Mouse (Mus musculus): ENCODE measurements around the gene Il17rb. TPM values are rescaled to one million over a fixed set of nuclear protein-coding genes. Genes with fewer than 3 reads are reported as not detected.

Gene Il17rb
- polyA plus RNA-seq, 1 experiment from 2014 or later, result 0.94 TPM

DNA sequence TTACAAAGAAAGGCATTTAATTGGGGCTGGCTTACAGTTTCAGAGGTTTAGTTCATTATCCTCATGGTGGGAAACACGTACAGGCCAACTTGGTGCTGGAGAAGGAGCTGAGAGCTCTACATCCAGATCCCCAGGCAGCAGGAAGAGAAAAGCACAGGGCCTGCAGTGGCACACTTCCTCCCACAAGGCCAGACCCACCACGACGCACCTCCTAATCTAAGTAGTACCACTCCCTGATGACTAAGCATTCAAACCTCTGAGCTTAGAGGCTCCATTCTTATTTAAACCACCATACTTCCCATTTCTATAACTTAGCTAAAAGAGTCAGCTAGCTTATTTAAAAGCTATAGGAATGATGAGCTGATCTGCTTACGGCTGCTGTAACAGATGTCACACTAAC lies 57.9 kb downstream of the Il17rb start:
- 74% methylated on average over 4 of the region's 4 CpGs for WGBS

DNA sequence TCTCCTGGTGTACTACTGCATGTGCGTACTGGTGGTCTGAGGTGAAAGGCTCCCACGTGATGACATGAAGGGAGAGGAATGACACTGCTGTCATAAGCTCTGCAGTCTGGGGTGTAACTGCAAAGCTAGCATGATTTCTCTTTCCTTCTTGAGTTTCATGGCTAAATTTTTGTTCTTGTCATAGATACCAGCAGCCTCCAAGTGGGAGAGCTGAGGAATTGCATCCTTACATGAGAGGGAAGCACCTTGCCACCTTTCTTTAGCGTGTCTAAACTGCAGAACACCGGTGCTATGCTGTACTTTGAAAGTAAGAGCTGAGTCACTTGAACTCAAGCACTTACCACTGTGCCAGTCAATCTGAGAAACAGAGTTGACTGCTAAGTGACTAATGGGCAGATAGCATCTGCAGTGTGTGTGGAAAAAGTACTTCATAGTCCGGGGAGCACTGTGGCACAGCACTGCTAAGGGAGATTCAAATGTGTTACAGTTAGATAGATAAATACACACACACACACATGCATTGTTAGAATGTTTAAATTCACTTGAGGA lies 61.9 kb downstream of the Il17rb start:
- WGBS, result 76% methylated on average over 5 of the region's 5 CpGs
- Histone ChIP-seq H3K27me3 (replicated peaks; ENCODE audit: control insufficient read depth, insufficient read depth, low read length) (no peaks in the 10 kb centered on the region), H3K4me1 (ENCODE audit: control insufficient read depth, insufficient read depth, low read length) (no peaks in the 10 kb centered on the region), H3K9ac (ENCODE audit: low read length) (no peak overlapping the region), H3K4me2 (ENCODE audit: low read length) (no peak overlapping the region), H3K27ac (ENCODE audit: low read depth, low read length) (no peak overlapping the region), H3K4me3 (ENCODE audit: low read depth, low read length) (no peak overlapping the region), H3K9me3 (replicated peaks; ENCODE audit: control insufficient read depth, low read length) (no peaks in the 10 kb centered on the region), H3K36me3 (ENCODE audit: control insufficient read depth, insufficient read depth, low read length) (no peaks in the 10 kb centered on the region)
- DNase-seq (ENCODE audit: low spot score) (no peak), ATAC-seq (no peak)

More for the DNA sequence above, 57.9 kb downstream of the Il17rb start:
- Histone ChIP-seq H3K9me3 (replicated peaks; ENCODE audit: control insufficient read depth, low read length) (no peaks in the 10 kb centered on the region), H3K9ac (ENCODE audit: low read length) (no peak overlapping the region), H3K27ac (ENCODE audit: low read depth, low read length) (no peak overlapping the region), H3K4me1 (ENCODE audit: control insufficient read depth, insufficient read depth, low read length) (no peaks in the 10 kb centered on the region), H3K4me3 (ENCODE audit: low read depth, low read length) (no peak overlapping the region), H3K27me3 (replicated peaks; ENCODE audit: control insufficient read depth, insufficient read depth, low read length) (no peaks in the 10 kb centered on the region), H3K4me2 (ENCODE audit: low read length) (no peak overlapping the region), H3K36me3 (ENCODE audit: control insufficient read depth, insufficient read depth, low read length) (no peaks in the 10 kb centered on the region)
- DNase-seq (ENCODE audit: low spot score) (no peak), ATAC-seq (no peak)

Small RNA genes lying within 50 kb of the gene (microRNA-seq; reads per million reads assigned to microRNA genes)
- gene Mir6947, result 0.66 reads per million

Other genes with a start within 250 kb of the Il17rb start
- gene Selenok, start 40.6 kb downstream of the Il17rb start, polyA plus RNA-seq (2014; fragmentation: Nextera tagmentation; extraction: Ambion mirVana), result 389 and 423 TPM in 2 replicates
- gene Actr8, start 30.6 kb downstream of the Il17rb start, polyA plus RNA-seq (2014; fragmentation: Nextera tagmentation; extraction: Ambion mirVana), result 66.1 and 75.8 TPM in 2 replicates
- 0.22 TPM in 1 of 2 replicates, not detected in the other for gene Chdh, start 127 bp upstream of the Il17rb start, polyA plus RNA-seq (2014; fragmentation: Nextera tagmentation; extraction: Ambion mirVana)